Comparison of ENCODE assay signal across 25 mouse cellular contexts in the genomic region with DNA sequence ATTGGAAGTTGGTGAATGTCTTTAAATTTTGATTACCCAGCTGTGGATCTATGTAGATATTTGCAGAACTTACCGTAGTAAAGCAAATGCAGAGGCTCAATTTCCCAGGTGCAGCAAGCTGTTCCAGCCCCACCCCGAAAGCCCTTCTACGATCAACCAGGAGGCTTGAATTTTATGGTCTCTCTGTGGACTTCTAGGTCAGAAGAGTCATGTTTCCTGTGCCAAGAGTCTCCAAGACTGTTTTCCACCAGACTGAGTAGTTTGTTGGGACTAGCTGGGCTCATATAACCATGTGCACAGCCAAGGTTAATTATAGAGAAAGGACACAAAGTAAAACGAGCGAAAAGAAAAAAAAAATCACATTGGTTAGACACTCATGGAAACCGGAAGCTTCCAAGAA.
"Had no signal": no experiment of that assay in that cellular context is flagged by ENCODE, and none has a peak within 500 bp of the region (broad histone marks: within the 10 kb centered on the region; RNA-seq: fewer than 3 reads in every experiment).

No protein-coding gene starts in this region.

- H3K4me3 ChIP-seq: gastrocnemius, adult 2 months; heart, embryonic 13.5 days; heart, embryonic 15.5 days; hindbrain, embryonic 13.5 days; hindbrain, embryonic 15.5 days; kidney, embryonic 15.5 days; limb, embryonic 15.5 days; liver, embryonic 12.5 days had no signal

- ATAC-seq: intestine, embryonic 16.5 days; liver, embryonic 12.5 days had no signal

- H3K4me2 ChIP-seq: heart, embryonic 11.5 days; heart, embryonic 13.5 days; heart, embryonic 15.5 days; hindbrain, embryonic 13.5 days; hindbrain, embryonic 15.5 days; kidney, embryonic 15.5 days; limb, embryonic 15.5 days; liver, embryonic 12.5 days had no signal

- H3K27me3 ChIP-seq: heart, embryonic 13.5 days; heart, embryonic 15.5 days; hindbrain, embryonic 13.5 days; hindbrain, embryonic 15.5 days; kidney, embryonic 15.5 days; limb, embryonic 15.5 days; liver, embryonic 12.5 days had no signal

- H3K4me1 ChIP-seq: heart, embryonic 13.5 days; heart, embryonic 15.5 days; hindbrain, embryonic 13.5 days; hindbrain, embryonic 15.5 days; kidney, embryonic 15.5 days; limb, embryonic 15.5 days; liver, embryonic 12.5 days had no signal

- H3K27ac ChIP-seq: gastrocnemius, adult 2 months; heart, embryonic 13.5 days; heart, embryonic 15.5 days; hindbrain, embryonic 13.5 days; hindbrain, embryonic 15.5 days; kidney, embryonic 15.5 days; kidney, postnatal 0 days; limb, embryonic 15.5 days; liver, embryonic 12.5 days; liver, embryonic 14.5 days had no signal

- DNase-seq: gastrocnemius, adult 2 months; gastrocnemius, postnatal 10 days; gastrocnemius, postnatal 25 days; heart, adult 18-20 months; heart, postnatal 14 days; heart, postnatal 36 days; kidney, adult 11 months; kidney, adult 2 months; kidney, adult 9 months; kidney, postnatal 14 days; kidney, postnatal 36 days; layer of hippocampus, adult 9-11 months; layer of hippocampus, postnatal 36 days; left cerebral cortex, postnatal 4 days had no signal

- H3K9me3 ChIP-seq: heart, embryonic 13.5 days; heart, embryonic 15.5 days; hindbrain, embryonic 13.5 days; hindbrain, embryonic 15.5 days; kidney, embryonic 15.5 days; limb, embryonic 15.5 days; liver, embryonic 12.5 days had no signal

- H3K36me3 ChIP-seq: heart, embryonic 13.5 days; heart, embryonic 15.5 days; hindbrain, embryonic 13.5 days; hindbrain, embryonic 15.5 days; kidney, embryonic 15.5 days; limb, embryonic 15.5 days; liver, embryonic 12.5 days had no signal

- H3K9ac ChIP-seq: heart, embryonic 13.5 days; heart, embryonic 15.5 days; hindbrain, embryonic 13.5 days; hindbrain, embryonic 15.5 days; kidney, embryonic 15.5 days; limb, embryonic 15.5 days; liver, embryonic 12.5 days; liver, embryonic 14.5 days had no signal
